Mouse (Mus musculus) ES-E14 (cell line): ENCODE measurements around the gene Fgd6. TPM values are rescaled to one million over a fixed set of nuclear protein-coding genes. Genes with fewer than 3 reads are reported as not detected.

Experiments
- DNase-seq: peaks from one replicate; pipeline ENCODE4 v3.0.0-alpha.2; 2013; ENCODE audit warnings: low read depth, low spot score
- H3K27ac ChIP-seq: 2 replicates; pipeline ENCODE4 v1.5.1; 2012; ENCODE audit warnings: low read depth, mild to moderate bottlenecking, low read length, moderate library complexity, mixed read lengths; ENCODE audit not compliant: poor library complexity, insufficient read depth, severe bottlenecking
- H3K36me3 ChIP-seq: 2 replicates; pipeline ENCODE4 v1.6.1; 2012; ENCODE audit warnings: mild to moderate bottlenecking, low read length, moderate library complexity, mixed read lengths; ENCODE audit not compliant: control insufficient read depth, poor library complexity, insufficient read depth, severe bottlenecking
- H3K4me1 ChIP-seq, 2 experiments: fragments of 150-350 bp in 1 of 2; sonication (generic) in 1 of 2; 2 replicates each; pipeline ENCODE4 v1.6.1; 2012; ENCODE audit warnings: low read length in 2 of 2, mild to moderate bottlenecking in 1 of 2, mixed read lengths in 1 of 2; ENCODE audit not compliant: control insufficient read depth in 2 of 2, insufficient read depth in 2 of 2, poor library complexity in 1 of 2
- H3K4me3 ChIP-seq, 2 experiments: fragments of 150-350 bp in 1 of 2; sonication (generic) in 1 of 2; 2 replicates each; pipeline ENCODE4 v1.5.1; 2012; ENCODE audit warnings: low read length in 2 of 2, low read depth in 1 of 2, mild to moderate bottlenecking in 1 of 2, mixed read lengths in 1 of 2; ENCODE audit not compliant: insufficient read depth in 1 of 2, poor library complexity in 1 of 2, severe bottlenecking in 1 of 2
- H3K9ac ChIP-seq: 2 replicates; pipeline ENCODE4 v1.6.1; 2012; ENCODE audit warnings: low read depth, mild to moderate bottlenecking, low read length, mixed read lengths; ENCODE audit not compliant: poor library complexity, insufficient read depth, severe bottlenecking
- H3K9me3 ChIP-seq: fragments of 150-350 bp; sonication (generic); 2 replicates; pipeline ENCODE4 v1.6.1; 2012; ENCODE audit warnings: low read depth, mild to moderate bottlenecking, low read length; ENCODE audit not compliant: control insufficient read depth, insufficient read depth
- CHD2 ChIP-seq: IDR thresholded peaks from 2 replicates; pipeline ENCODE4 v1.6.1; 2014; ENCODE audit warnings: mild to moderate bottlenecking, low read depth, low read length, inconsistent platforms
- HCFC1 ChIP-seq: IDR thresholded peaks from 2 replicates; pipeline ENCODE4 v1.6.1; 2012; ENCODE audit warnings: low read length, inconsistent platforms, borderline replicate concordance; ENCODE audit not compliant: insufficient read depth
- MAFK ChIP-seq: IDR thresholded peaks from 2 replicates; pipeline ENCODE4 v1.6.1; 2014; ENCODE audit warnings: mild to moderate bottlenecking, low read depth, low read length, inconsistent platforms; ENCODE audit not compliant: insufficient read depth
- ZC3H11A ChIP-seq: IDR thresholded peaks from 2 replicates; pipeline ENCODE4 v1.6.1; 2012; ENCODE audit warnings: low read depth, mild to moderate bottlenecking, inconsistent platforms, low read length, borderline replicate concordance
- ZNF384 ChIP-seq: IDR thresholded peaks from 2 replicates; pipeline ENCODE4 v1.6.1; 2012; ENCODE audit warnings: low read depth, low read length, inconsistent platforms
- in situ Hi-C, 2 experiments: fragments of 600-800 bp; cut with MboI; formaldehyde crosslinking; loops; one replicate each; pipeline ENCODE4 v1.15.1; 2025; ENCODE audit warnings: low sequenced_read_pairs in 2 of 2, inconsistent platforms in 1 of 2; ENCODE audit not compliant: unreplicated experiment in 2 of 2
- total RNA-seq: library from RNA; depleted of rRNA; stranded (reverse); fragments of 300-350 nt; gene quantifications from 2 replicates; pipeline ENCODE4 v1.2.3, GENCODE M21; 2012

The Fgd6 gene
- total RNA-seq, 1 experiment, result 4.4 TPM

DNA sequence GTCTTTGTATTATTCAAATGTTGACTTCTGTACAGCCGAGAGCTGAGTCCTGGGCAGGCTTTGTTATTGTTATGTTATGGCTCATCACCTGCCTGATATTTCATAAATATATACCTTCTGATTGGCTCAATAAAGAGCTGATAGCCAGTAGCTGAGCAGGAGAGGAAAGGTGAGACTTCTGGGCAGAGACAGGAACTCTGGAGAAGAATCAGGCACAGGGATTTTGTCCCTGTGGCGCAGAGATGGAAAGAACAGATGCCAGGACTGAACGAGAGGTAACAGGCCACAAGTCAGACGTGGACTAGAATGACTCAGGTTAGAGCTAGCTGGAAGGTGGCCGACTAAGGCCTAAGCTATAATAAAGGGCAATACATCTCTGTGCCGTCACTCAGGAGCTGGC, 7.3 kb upstream of the Fgd6 start:
- Histone ChIP-seq H3K27ac (no peak overlapping the region), H3K36me3 (no peaks in the 10 kb centered on the region), H3K4me3 (no peak overlapping the region), H3K9ac (no peak overlapping the region), H3K4me1 (no peaks in the 10 kb centered on the region), H3K9me3 (no peaks in the 10 kb centered on the region)
- TF ChIP-seq MAFK (no peak), ZNF384 (no peak), ZC3H11A (no peak), CHD2 (no peak), HCFC1 (no peak)
- no peak for DNase-seq
- in situ Hi-C loops, result loop anchor here in 1 of 2 experiments (5.0 kb wide), 1 partner anchor 84 kb away; no protein-coding TSS in a partner anchor

GRCm38 (mm10) chr10:94031164-94031563, 4.6 kb upstream of the Fgd6 start:
- no peak for TF ChIP-seq ZNF384
- TF ChIP-seq HCFC1, result no peak
- TF ChIP-seq MAFK, result no peak
- no peak for TF ChIP-seq ZC3H11A
- no peak for TF ChIP-seq CHD2
- no peak for DNase-seq
- H3K27ac ChIP-seq, result no peak overlapping the region
- in situ Hi-C loops, result no loop called here
- H3K9me3 ChIP-seq, result no peaks in the 10 kb centered on the region
- no peak overlapping the region for H3K4me3 ChIP-seq
- H3K36me3 ChIP-seq, result no peaks in the 10 kb centered on the region
- H3K4me1 ChIP-seq, result peaks cover 0 to 2% of the 10 kb centered on the region in 2 experiments; a peak in 1 of 4 replicates
- H3K9ac ChIP-seq, result no peak overlapping the region

GRCm38 (mm10) chr10:94034876-94035657, 734 bp upstream of the Fgd6 start:
- Histone ChIP-seq H3K36me3 (no peaks in the 10 kb centered on the region), H3K9ac (peak overlapping the region; percentile 86), H3K4me3 (peak overlapping the region; percentile 82 to 100), H3K27ac (no peak overlapping the region), H3K9me3 (no peaks in the 10 kb centered on the region), H3K4me1 (peaks cover 0 to 5% of the 10 kb centered on the region in 2 experiments; a peak in 2 of 4 replicates)
- in situ Hi-C loops, result no loop called here
- TF ChIP-seq CHD2 (no peak), ZC3H11A (no peak), ZNF384 (no peak)
- DNase-seq, result peak; percentile 43

DNA sequence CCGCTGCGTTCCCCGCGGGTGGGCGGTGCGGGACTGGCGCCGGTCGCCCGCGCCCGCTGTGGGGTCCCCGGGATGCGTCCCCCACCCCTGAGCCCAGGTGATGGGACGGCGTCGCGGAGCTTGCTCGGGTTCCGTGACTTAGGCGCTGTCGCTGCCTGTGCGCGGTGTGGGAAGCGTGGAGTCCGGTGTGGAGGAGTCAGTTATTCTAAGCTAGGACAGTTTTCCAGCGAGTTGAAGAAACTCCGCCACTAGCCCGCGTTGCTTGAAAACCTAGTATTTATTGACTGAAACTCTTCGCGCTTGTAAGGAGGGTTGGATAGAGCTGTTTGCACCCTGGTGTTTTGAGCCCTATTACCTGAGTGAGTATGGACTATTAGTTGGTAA, 566 bp downstream of the Fgd6 start:
- peak overlapping the region; percentile 97 to 100 for H3K4me3 ChIP-seq
- peak; percentile 24 for DNase-seq
- in situ Hi-C loops, result no loop called here
- peak overlapping the region; percentile 89 for H3K9ac ChIP-seq
- TF ChIP-seq MAFK, result no peak
- TF ChIP-seq ZC3H11A, result no peak
- no peak for TF ChIP-seq ZNF384
- TF ChIP-seq CHD2, result no peak
- no peak for TF ChIP-seq HCFC1
- no peak overlapping the region for H3K27ac ChIP-seq
- no peaks in the 10 kb centered on the region for H3K36me3 ChIP-seq
- no peaks in the 10 kb centered on the region for H3K9me3 ChIP-seq
- peaks cover 0 to 5% of the 10 kb centered on the region in 2 experiments; a peak in 2 of 4 replicates for H3K4me1 ChIP-seq
